Mouse (Mus musculus) bone marrow, adult 2 months (tissue): ENCODE data around the gene Atp6v1a. TPM values are rescaled to one million over a fixed set of nuclear protein-coding genes. Genes with fewer than 3 reads are reported as not detected.

Source experiments
- H3K27ac ChIP-seq: fragments of 200-500 bp; 2 replicates; pipeline ENCODE4 v1.5.1; 2012; ENCODE audit warnings: low read depth, mild to moderate bottlenecking, control low read depth, inconsistent platforms, low read length; ENCODE audit not compliant: control insufficient read depth, poor library complexity, insufficient read depth
- H3K4me1 ChIP-seq: fragments of 200-500 bp; 2 replicates; pipeline ENCODE4 v1.6.1; 2011; ENCODE audit warnings: low read length; ENCODE audit not compliant: control insufficient read depth, insufficient read depth
- H3K4me3 ChIP-seq: fragments of 200-500 bp; replicated peaks from 2 replicates; pipeline ENCODE3; 2011; ENCODE audit warnings: mild to moderate bottlenecking, low read depth, low read length, control low read depth; ENCODE audit not compliant: control insufficient read depth
- CTCF ChIP-seq: fragments of 200-500 bp; IDR thresholded peaks from 2 replicates; pipeline ENCODE4 v1.5.1; 2011; ENCODE audit warnings: low read length, control low read depth; ENCODE audit not compliant: control insufficient read depth, insufficient read depth
- POLR2A ChIP-seq: fragments of 200-500 bp; IDR thresholded peaks from 2 replicates; pipeline ENCODE4 v1.6.1; 2011; ENCODE audit warnings: low read depth, mild to moderate bottlenecking, control low read depth, low read length, borderline replicate concordance; ENCODE audit not compliant: control insufficient read depth
- WGBS: fragments of 180-500 bp; shearing (Covaris S2); methylation state at CpG from one replicate; pipeline ENCODE4 v1.1.7; 2018; 5-methylcytosine and 5-hydroxymethylcytosine counted together
- polyA plus RNA-seq: library from polyadenylated mRNA; stranded (reverse); fragments of >200 nt; gene quantifications from 2 replicates; pipeline ENCODE4 v1.2.4, GENCODE M21; 2011; ENCODE audit warnings: low replicate concordance; ENCODE audit not compliant: missing spikeins, insufficient read depth, insufficient read length

Atp6v1a gene
- polyA plus RNA-seq, 1 experiment = 19.8 TPM

- 86% methylated on average over 1 of the region's 1 CpGs for WGBS
- Histone ChIP-seq H3K27ac (no peak overlapping the region), H3K4me3 (no peak overlapping the region), H3K4me1 (no peaks in the 10 kb centered on the region)
- TF ChIP-seq CTCF (no peak), POLR2A (no peak)
Observed at GRCm38 (mm10) chr16:44149002-44149767, 9.7 kb upstream of the Atp6v1a start.

- peak overlapping the region; percentile 45 for H3K4me3 ChIP-seq
- TF ChIP-seq CTCF (no peak), POLR2A (no peak)
- 32% methylated on average over 6 of the region's 6 CpGs for WGBS
- H3K4me1 ChIP-seq = peaks cover 2% of the 10 kb centered on the region
- H3K27ac ChIP-seq = no peak overlapping the region
Observed at GRCm38 (mm10) chr16:44141483-44141882, 2.0 kb upstream of the Atp6v1a start.

- H3K4me1 ChIP-seq = peaks cover 2% of the 10 kb centered on the region
- peak overlapping the region; percentile 70 for H3K4me3 ChIP-seq
- H3K27ac ChIP-seq = peak overlapping the region; percentile 99
- TF ChIP-seq POLR2A (0 out of 2 replicates have a peak, but pooled peaks have one; percentile 24), CTCF (peak; percentile 51; the same call in 1 of the 2 replicates)
- under 1% methylated on average over 38 of the region's 44 CpGs for WGBS
Observed at GRCm38 (mm10) chr16:44140186-44140787, 782 bp upstream of the Atp6v1a start.

- H3K4me3 ChIP-seq = peak overlapping the region; percentile 89
- H3K4me1 ChIP-seq = peaks cover 2% of the 10 kb centered on the region
- under 1% methylated on average over 25 of the region's 25 CpGs for WGBS
- peak overlapping the region; percentile 99 for H3K27ac ChIP-seq
- TF ChIP-seq POLR2A = no peak; the same call in 1 of the 2 replicates
- TF ChIP-seq CTCF = no peak
Observed at GRCm38 (mm10) chr16:44138979-44139535, 448 bp downstream of the Atp6v1a start.

GRCm38 (mm10) chr16:44138377-44138978, 1.0 kb downstream of the Atp6v1a start:
- TF ChIP-seq POLR2A (0 out of 2 replicates have a peak, but pooled peaks have one; percentile 61), CTCF (no peak)
- under 1% methylated on average over 24 of the region's 24 CpGs for WGBS
- H3K4me1 ChIP-seq = peaks cover 2% of the 10 kb centered on the region
- H3K4me3 ChIP-seq = peak overlapping the region; percentile 89
- H3K27ac ChIP-seq = peak overlapping the region; percentile 99

- peaks cover 2% of the 10 kb centered on the region for H3K4me1 ChIP-seq
- no peak for TF ChIP-seq CTCF
- TF ChIP-seq POLR2A = no peak
- H3K27ac ChIP-seq = peak overlapping the region; percentile 48; the same call in 1 of the 2 replicates
- no peak overlapping the region for H3K4me3 ChIP-seq
- 38% methylated on average over 6 of the region's 6 CpGs for WGBS
Observed at GRCm38 (mm10) chr16:44136511-44137021, 2.9 kb downstream of the Atp6v1a start.

GRCm38 (mm10) chr16:44133187-44133586, 6.3 kb downstream of the Atp6v1a start:
- TF ChIP-seq CTCF (no peak), POLR2A (no peak)
- H3K4me1 ChIP-seq = peaks cover 2% of the 10 kb centered on the region; the same call in 1 of the 2 replicates
- H3K4me3 ChIP-seq = no peak overlapping the region
- H3K27ac ChIP-seq = no peak overlapping the region
- 75% methylated on average over 3 of the region's 3 CpGs for WGBS

- WGBS = 55% methylated on average over 4 of the region's 4 CpGs
- TF ChIP-seq POLR2A (no peak), CTCF (no peak)
- Histone ChIP-seq H3K27ac (no peak overlapping the region), H3K4me3 (no peak overlapping the region), H3K4me1 (peaks cover 2% of the 10 kb centered on the region; the same call in 1 of the 2 replicates)
Observed at GRCm38 (mm10) chr16:44132300-44132699, 7.2 kb downstream of the Atp6v1a start.
